Mouse (Mus musculus): ENCODE data around the gene Comt.

Gene Comt

DNA sequence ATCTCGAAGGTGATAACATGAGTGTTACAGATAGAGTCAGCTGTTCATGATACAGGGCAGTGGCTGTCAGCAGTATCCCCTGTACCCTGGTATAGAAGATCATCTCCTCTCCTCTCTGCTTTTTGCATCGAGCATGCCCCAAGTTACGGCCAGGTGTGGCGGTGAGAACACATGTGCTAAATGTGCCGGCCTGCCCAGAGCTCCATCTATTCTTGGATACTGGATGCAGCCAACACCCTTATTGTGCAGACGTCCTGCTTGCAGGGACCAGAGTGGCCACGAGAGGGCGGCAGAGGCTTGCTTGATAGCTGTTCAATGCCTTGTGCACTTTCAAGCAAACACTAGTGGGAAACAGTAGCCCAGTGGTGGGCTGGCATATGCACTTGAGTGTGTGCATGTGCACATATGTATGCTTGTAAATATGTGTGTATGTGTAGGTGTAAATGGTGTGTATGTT is 16.8 kb upstream of the Comt start:
- in situ Hi-C loops (cut with MboI; ENCODE audit: unreplicated experiment in 2 of 2): loop anchor here (5.0 to 25.0 kb wide), 3 partner anchors 51 to 844 kb away; partner anchors contain the start of genes Gnb1l (in 1 of the 2) and Rtl10 (in 1 of the 2)

GRCm38 (mm10) chr16:18436128-18436527 is 9.5 kb upstream of the Comt start:
- in situ Hi-C loops (cut with MboI; ENCODE audit: unreplicated experiment in 2 of 2): loop anchor here in 1 of 2 experiments (25.0 kb wide), 1 partner anchor 851 kb away; no protein-coding TSS in a partner anchor

DNA sequence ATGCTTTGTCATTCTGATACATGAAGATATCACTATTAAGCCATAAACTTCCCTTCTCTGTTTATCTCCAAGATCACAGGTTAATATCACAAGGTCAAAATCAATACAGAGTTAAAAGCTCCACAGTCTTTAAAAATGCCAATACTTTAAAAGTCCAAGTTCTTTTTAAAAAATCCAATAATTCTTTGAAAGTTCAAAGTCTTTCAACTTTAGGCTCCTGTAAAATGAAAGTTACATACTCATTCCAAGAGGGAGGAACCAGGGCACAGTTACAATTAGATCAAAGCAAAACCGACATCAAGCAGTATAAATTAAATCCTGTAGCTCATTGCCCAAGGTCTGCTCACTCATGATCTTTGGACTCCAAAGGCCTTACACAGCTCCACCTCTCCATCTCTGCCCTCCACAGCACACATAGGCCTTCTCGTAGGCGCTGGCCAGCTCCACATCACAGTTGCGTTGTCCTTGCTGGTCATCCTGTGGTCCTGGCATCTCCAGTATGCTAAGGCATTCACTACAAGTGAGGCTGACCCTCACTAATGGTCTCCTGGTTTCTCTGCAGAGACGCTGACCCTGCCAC is 6.8 kb upstream of the Comt start:
- in situ Hi-C loops (cut with MboI; ENCODE audit: unreplicated experiment in 2 of 2): loop anchor here in 1 of 2 experiments (25.0 kb wide), 1 partner anchor 854 kb away; no protein-coding TSS in a partner anchor

GRCm38 (mm10) chr16:18430641-18431212 is 4.1 kb upstream of the Comt start:
- in situ Hi-C loops (cut with MboI; ENCODE audit: unreplicated experiment in 2 of 2): loop anchor here in 1 of 2 experiments (25.0 kb wide), 1 partner anchor 857 kb away; no protein-coding TSS in a partner anchor

DNA sequence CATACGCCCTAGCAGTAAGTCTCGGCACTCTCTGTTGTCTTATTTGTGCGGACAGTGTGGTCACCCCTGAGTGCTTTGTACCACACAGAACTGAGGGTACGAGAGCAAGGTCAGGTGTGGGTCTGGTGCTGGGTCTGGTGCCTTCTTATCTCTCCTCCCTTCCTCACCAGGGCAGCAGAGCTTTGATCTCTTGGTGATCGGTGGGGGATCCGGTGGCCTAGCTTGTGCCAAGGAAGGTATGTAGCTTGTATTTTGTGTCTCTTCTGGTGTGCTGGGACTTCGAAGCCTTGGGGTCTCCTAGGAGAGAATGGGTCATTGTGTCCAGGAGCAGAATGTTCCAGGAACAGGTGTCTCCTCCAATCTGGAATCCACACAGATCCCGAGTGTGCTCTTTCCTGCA is 3.0 kb upstream of the Comt start:
- in situ Hi-C loops (cut with MboI; ENCODE audit: unreplicated experiment in 2 of 2): loop anchor here in 1 of 2 experiments (25.0 kb wide), 1 partner anchor 858 kb away; no protein-coding TSS in a partner anchor

- in situ Hi-C loops (cut with MboI; ENCODE audit: unreplicated experiment in 2 of 2): loop anchor here in 1 of 2 experiments (25.0 kb wide), 1 partner anchor 859 kb away; no protein-coding TSS in a partner anchor
Measured at GRCm38 (mm10) chr16:18428516-18429042, 1.9 kb upstream of the Comt start.

DNA sequence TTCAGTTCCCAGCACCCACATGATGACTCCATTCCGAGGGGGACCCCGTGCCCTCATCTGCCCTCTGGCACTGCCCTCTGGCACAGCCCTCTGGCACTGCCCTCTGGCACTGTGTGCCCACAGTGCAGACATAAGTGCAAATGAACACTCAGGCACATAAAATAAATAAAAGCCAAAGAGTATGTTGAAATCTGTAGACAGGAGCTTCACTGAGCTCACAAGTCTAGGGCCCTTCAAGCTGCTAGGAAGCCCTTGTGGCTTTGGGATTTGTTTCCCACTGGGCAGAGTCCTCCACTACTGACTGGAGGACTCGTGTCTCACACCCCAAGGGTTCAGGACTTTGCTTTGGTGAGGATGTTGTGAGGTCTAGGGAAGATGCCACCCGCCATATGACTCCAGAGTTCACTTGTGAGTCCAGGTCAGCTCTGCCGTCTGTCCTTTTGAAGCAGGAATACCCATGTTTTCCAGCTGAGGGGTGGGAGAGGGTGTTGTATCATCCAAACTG is 1.4 kb upstream of the Comt start:
- in situ Hi-C loops (cut with MboI; ENCODE audit: unreplicated experiment in 2 of 2): loop anchor here in 1 of 2 experiments (25.0 kb wide), 1 partner anchor 859 kb away; no protein-coding TSS in a partner anchor

- in situ Hi-C loops (cut with MboI; ENCODE audit: unreplicated experiment in 2 of 2): loop anchor here in 1 of 2 experiments (25.0 kb wide), 1 partner anchor 861 kb away; no protein-coding TSS in a partner anchor
Measured at GRCm38 (mm10) chr16:18426215-18426791, 349 bp downstream of the Comt start, which contains the start of gene Txnrd2. Gene Txnrd2, plus strand, starts transcription at chr16:18426384.

GRCm38 (mm10) chr16:18425475-18426214 is 1.0 kb downstream of the Comt start:
- in situ Hi-C loops (cut with MboI; ENCODE audit: unreplicated experiment in 2 of 2): loop anchor here in 1 of 2 experiments (25.0 kb wide), 1 partner anchor 862 kb away; no protein-coding TSS in a partner anchor

GRCm38 (mm10) chr16:18424364-18425045 is 2.1 kb downstream of the Comt start:
- in situ Hi-C loops (cut with MboI; ENCODE audit: unreplicated experiment in 2 of 2): loop anchor here in 1 of 2 experiments (25.0 kb wide), 1 partner anchor 863 kb away; no protein-coding TSS in a partner anchor

DNA sequence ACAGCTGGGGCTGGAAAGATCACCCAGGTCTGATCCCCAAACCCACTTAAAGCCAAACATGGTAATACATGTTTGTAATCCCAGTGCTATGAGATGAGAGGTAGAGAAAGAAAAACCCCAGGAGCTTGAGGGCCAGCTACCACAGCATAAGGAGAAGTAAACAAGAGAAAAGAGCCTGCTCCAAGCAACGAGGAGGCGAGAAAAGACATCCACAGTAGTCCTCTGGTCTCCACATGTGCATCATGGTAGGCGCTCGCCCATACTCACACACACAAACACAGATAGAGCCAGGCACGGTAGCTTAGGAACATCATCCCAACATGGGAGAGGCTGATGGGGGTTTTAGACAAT is 2.8 kb downstream of the Comt start:
- in situ Hi-C loops (cut with MboI; ENCODE audit: unreplicated experiment in 2 of 2): no loop called here

GRCm38 (mm10) chr16:18423203-18423914 is 3.3 kb downstream of the Comt start:
- in situ Hi-C loops (cut with MboI; ENCODE audit: unreplicated experiment in 2 of 2): no loop called here

DNA sequence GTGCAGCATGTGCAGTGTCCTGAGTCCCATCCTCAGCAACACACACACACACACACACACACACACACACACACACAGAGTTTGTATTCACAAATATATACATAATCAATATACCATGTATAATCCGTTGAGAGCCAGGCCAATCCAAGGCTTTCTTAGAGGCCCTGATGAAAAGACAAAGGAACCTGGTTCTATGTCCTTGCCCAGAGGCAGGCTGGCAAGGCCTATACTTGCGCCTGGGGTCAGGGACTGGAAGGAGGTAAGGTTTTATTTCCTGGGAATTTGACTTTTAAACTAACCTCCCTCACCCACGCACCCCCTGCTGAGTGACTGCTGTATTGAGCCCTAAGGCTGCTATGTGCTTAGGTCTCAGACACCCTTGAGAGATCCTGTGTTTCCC is 6.1 kb downstream of the Comt start:
- in situ Hi-C loops (cut with MboI; ENCODE audit: unreplicated experiment in 2 of 2): no loop called here

DNA sequence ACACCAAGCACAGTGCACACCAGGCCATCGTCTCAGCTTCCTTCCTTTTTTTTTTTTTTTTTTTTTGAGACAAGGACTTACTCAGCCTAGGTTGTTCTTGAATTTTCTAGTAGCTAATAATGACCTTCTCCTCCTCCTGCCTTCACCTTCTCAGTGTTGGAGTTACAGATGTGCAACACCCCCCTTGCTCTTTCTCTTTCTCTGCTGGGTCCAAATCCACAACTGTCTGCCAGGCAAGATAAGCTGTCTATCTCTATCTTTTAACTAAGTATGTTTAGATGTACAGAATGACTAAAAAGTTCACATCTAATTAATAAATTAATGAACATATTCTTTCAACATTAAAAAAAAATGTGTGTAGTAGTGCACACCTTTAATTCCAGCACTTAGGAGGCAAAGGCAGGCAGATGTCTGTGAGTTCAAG is 7.0 kb downstream of the Comt start:
- in situ Hi-C loops (cut with MboI; ENCODE audit: unreplicated experiment in 2 of 2): no loop called here

- in situ Hi-C loops (cut with MboI; ENCODE audit: unreplicated experiment in 2 of 2): no loop called here
Measured at GRCm38 (mm10) chr16:18418756-18419602, 7.7 kb downstream of the Comt start.

DNA sequence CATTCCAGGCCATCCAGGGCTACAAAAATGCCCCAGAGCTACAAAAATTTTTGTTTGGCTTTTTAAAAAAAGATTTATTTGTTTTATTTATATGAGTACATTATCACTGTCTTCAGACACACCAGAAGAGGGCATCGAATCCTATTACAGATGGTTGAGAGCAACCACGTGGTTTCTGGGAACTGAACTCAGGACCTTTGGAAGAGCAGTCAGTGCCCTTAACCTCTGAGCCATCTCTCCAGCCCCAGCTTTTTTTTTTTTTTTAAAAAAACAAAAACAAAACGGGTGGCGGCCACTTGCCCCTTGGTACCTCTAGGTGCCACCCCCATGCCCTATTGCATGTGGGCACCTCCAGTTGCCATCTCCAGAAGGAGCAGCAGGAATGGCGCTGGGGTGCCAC is 9.2 kb downstream of the Comt start:
- in situ Hi-C loops (cut with MboI; ENCODE audit: unreplicated experiment in 2 of 2): no loop called here

GRCm38 (mm10) chr16:18416837-18417236 is 9.8 kb downstream of the Comt start:
- in situ Hi-C loops (cut with MboI; ENCODE audit: unreplicated experiment in 2 of 2): no loop called here
